Mouse (Mus musculus): ENCODE data around the gene Ankub1. TPM values are rescaled to one million over a fixed set of nuclear protein-coding genes. Genes with fewer than 3 reads are reported as not detected.

Gene Ankub1
- polyA plus RNA-seq, 1 experiment from 2014 or later, result 0.07 TPM

- 90% methylated on average over 11 of the region's 11 CpGs for WGBS
- H3K4me2 ChIP-seq, result no peak overlapping the region
Measured at GRCm38 (mm10) chr3:57626954-57627513, 65.6 kb downstream of the Ankub1 start.

GRCm38 (mm10) chr3:57625275-57625997 is 67.2 kb downstream of the Ankub1 start:
- Histone ChIP-seq H3K4me2 (peak overlapping the region; percentile 62), H3K27me3 (no peaks in the 10 kb centered on the region), H3K4me1 (replicated peaks) (peaks cover 5% of the 10 kb centered on the region), H3K9me3 (no peaks in the 10 kb centered on the region), H3K27ac (replicated peaks) (no peak overlapping the region), H3K36me3 (no peaks in the 10 kb centered on the region), H3K9ac (peak overlapping the region; percentile 43; the same call in 1 of the 2 replicates), H3K4me3 (peak overlapping the region; percentile 31)
- ATAC-seq (ENCODE audit: low read depth), result peak; percentile 59
- WGBS, result 21% methylated on average over 21 of the region's 21 CpGs

More at GRCm38 (mm10) chr3:57626954-57627513, 65.6 kb downstream of the Ankub1 start:
- Histone ChIP-seq H3K9ac (no peak overlapping the region), H3K36me3 (no peaks in the 10 kb centered on the region), H3K4me1 (replicated peaks) (peaks cover 5% of the 10 kb centered on the region), H3K27ac (replicated peaks) (no peak overlapping the region), H3K27me3 (no peaks in the 10 kb centered on the region), H3K9me3 (no peaks in the 10 kb centered on the region), H3K4me3 (no peak overlapping the region)
- no peak for ATAC-seq (ENCODE audit: low read depth)

DNA sequence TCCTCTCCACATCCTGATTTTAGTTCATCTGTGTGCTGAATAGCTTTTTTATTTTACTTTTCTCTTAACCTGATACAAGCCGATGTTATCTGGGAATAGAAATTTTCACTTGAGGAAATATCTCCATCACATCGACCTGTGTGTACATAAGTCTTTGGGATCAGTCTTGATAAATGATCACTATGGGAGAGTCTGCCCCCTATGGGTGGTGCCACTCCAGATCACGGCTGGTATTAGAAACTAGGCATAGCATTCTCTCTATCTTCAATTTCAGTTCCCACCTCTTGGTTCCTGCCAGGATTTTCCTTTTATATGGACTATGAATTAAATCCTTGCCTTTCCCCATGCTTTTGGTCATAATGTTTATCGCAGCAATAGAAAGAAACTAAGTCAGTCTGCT is 72.9 kb downstream of the Ankub1 start:
- H3K4me2 ChIP-seq, result no peak overlapping the region
- no peaks in the 10 kb centered on the region for H3K36me3 ChIP-seq
- no peaks in the 10 kb centered on the region for H3K27me3 ChIP-seq
- H3K27ac ChIP-seq (replicated peaks), result no peak overlapping the region
- WGBS, result 77% methylated on average over 4 of the region's 4 CpGs
- ATAC-seq (ENCODE audit: low read depth), result no peak
- H3K4me1 ChIP-seq (replicated peaks), result no peaks in the 10 kb centered on the region
- no peaks in the 10 kb centered on the region for H3K9me3 ChIP-seq
- no peak overlapping the region for H3K9ac ChIP-seq
- H3K4me3 ChIP-seq, result no peak overlapping the region

DNA sequence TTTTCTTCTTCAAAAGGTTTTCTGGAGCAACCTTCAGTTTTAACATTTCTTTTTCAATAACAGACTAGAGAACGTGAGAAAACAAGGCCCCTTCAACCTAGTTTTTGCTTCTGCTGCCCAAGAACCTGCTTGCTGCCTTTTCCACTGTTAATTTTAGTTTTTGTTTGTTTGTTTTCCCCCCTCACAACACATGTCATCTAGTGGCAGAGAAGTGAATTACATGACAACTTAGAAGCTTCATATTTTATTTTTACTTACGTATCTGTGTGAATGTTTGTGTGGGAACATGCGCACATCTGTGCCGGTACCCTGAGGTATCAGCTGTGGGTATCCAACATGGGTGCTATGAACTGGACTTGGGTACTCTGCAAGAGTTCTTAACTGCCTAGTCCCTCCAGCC is 76.9 kb downstream of the Ankub1 start:
- H3K36me3 ChIP-seq, result no peaks in the 10 kb centered on the region
- no peak overlapping the region for H3K4me2 ChIP-seq
- 91% methylated on average over 4 of the region's 4 CpGs for WGBS
- no peaks in the 10 kb centered on the region for H3K9me3 ChIP-seq
- H3K9ac ChIP-seq, result no peak overlapping the region
- H3K27me3 ChIP-seq, result no peaks in the 10 kb centered on the region
- H3K27ac ChIP-seq (replicated peaks), result no peak overlapping the region
- H3K4me3 ChIP-seq, result no peak overlapping the region
- no peaks in the 10 kb centered on the region for H3K4me1 ChIP-seq (replicated peaks)
- no peak for ATAC-seq (ENCODE audit: low read depth)

DNA sequence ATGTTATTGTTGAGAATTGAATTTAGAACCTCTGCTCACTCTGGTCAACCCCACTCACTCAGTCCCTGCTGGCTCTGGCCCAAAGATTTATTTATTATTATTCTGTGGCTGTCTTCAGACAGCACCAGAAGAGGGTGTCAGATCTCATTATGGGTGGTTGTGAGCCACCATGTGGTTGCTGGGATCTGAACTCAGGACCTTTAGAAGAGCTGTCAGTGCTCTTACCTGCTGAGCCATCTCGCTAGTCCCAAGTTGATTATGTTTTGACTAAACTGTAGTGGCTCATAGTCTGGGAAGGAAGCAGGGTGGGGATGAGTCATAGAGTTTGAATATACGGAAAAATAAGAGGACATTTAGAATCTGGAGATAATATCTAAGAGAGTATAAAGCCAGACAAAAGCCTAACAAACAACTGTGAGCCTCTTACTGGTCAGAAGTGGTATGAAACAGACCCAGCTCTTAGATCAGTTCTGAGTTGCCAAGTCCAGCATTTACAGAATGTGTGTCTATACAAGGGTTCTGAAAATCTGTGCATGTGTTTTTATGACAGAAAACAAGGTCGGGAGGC is 80.1 kb downstream of the Ankub1 start:
- 87% methylated on average over 3 of the region's 3 CpGs for WGBS
- Histone ChIP-seq H3K9me3 (no peaks in the 10 kb centered on the region), H3K27ac (replicated peaks) (no peak overlapping the region), H3K4me3 (no peak overlapping the region), H3K4me1 (replicated peaks) (no peaks in the 10 kb centered on the region), H3K4me2 (no peak overlapping the region), H3K36me3 (no peaks in the 10 kb centered on the region), H3K9ac (no peak overlapping the region), H3K27me3 (no peaks in the 10 kb centered on the region)
- no peak for ATAC-seq (ENCODE audit: low read depth)

- ATAC-seq (ENCODE audit: low read depth), result no peak
- no peak overlapping the region for H3K4me3 ChIP-seq
- H3K27ac ChIP-seq (replicated peaks), result no peak overlapping the region
- no peaks in the 10 kb centered on the region for H3K27me3 ChIP-seq
- WGBS, result 74% methylated on average over 7 of the region's 7 CpGs
- no peaks in the 10 kb centered on the region for H3K4me1 ChIP-seq (replicated peaks)
- H3K9me3 ChIP-seq, result no peaks in the 10 kb centered on the region
- no peaks in the 10 kb centered on the region for H3K36me3 ChIP-seq
- no peak overlapping the region for H3K9ac ChIP-seq
- no peak overlapping the region for H3K4me2 ChIP-seq
Measured at GRCm38 (mm10) chr3:57611776-57612175, 80.8 kb downstream of the Ankub1 start.

Small RNA genes lying within 50 kb of the gene (microRNA-seq; reads per million reads assigned to microRNA genes)
- gene Mir6377, result not detected

Other genes starting within 250 kb of the Ankub1 start
- 10.3 and 11.4 TPM in 2 replicates for gene Wwtr1, start 116.9 kb downstream of the Ankub1 start, polyA plus RNA-seq (2015; fragmentation: Nextera tagmentation; extraction: Ambion mirVana)
- gene Commd2, start 41.1 kb downstream of the Ankub1 start, polyA plus RNA-seq (2015; fragmentation: Nextera tagmentation; extraction: Ambion mirVana), result 84.7 and 87.0 TPM in 2 replicates
- gene Rnf13, start 43.3 kb upstream of the Ankub1 start, polyA plus RNA-seq (2015; fragmentation: Nextera tagmentation; extraction: Ambion mirVana), result 78.6 and 83.2 TPM in 2 replicates
- gene Pfn2, start 155.3 kb upstream of the Ankub1 start, polyA plus RNA-seq (2015; fragmentation: Nextera tagmentation; extraction: Ambion mirVana), result 530 and 551 TPM in 2 replicates